Mouse (Mus musculus): ENCODE measurements around the gene Megf8.
"Not testable (repeated sequence)": the region's sequence is repeated elsewhere in the genome, so short reads cannot be mapped to it uniquely, and the experiment has no call there.

The Megf8 gene

GRCm38 (mm10) chr7:25296945-25297453, 20.0 kb upstream of the Megf8 start:
- peak; percentile 55 to 60 for DNase-seq (ENCODE audit: low spot score in 2 of 2)

- peak; percentile 81 to 87 for DNase-seq (ENCODE audit: low spot score in 2 of 2)
These were observed 19.3 kb upstream of the Megf8 start, which contains the start of gene Pafah1b3 for GRCm38 (mm10) chr7:25297454-25298325. Gene Pafah1b3 (minus strand): TSS chr7:25297986.

GRCm38 (mm10) chr7:25301063-25301462, 15.9 kb upstream of the Megf8 start, which contains the start of gene Prr19:
Gene Prr19 (plus strand): TSS chr7:25301411.
- no peak for DNase-seq (ENCODE audit: low spot score in 2 of 2)

GRCm38 (mm10) chr7:25303003-25303684, 13.8 kb upstream of the Megf8 start:
- DNase-seq (ENCODE audit: low spot score in 2 of 2), result no peak

GRCm38 (mm10) chr7:25303685-25304006, 13.3 kb upstream of the Megf8 start:
- DNase-seq (ENCODE audit: low spot score in 2 of 2), result no peak

- DNase-seq (ENCODE audit: low spot score in 2 of 2), result no peak
These were observed 11.5 kb upstream of the Megf8 start for GRCm38 (mm10) chr7:25305481-25305880.

GRCm38 (mm10) chr7:25305956-25306613, 10.9 kb upstream of the Megf8 start, which contains the start of gene Tmem145:
Gene Tmem145 (plus strand): TSS chr7:25306106.
- peak in 1 of 2 experiments; percentile 41 for DNase-seq (ENCODE audit: low spot score in 2 of 2)

GRCm38 (mm10) chr7:25306614-25306996, 10.4 kb upstream of the Megf8 start:
- no peak for DNase-seq (ENCODE audit: low spot score in 2 of 2)

GRCm38 (mm10) chr7:25308702-25309318, 8.2 kb upstream of the Megf8 start:
- no peak for DNase-seq (ENCODE audit: low spot score in 2 of 2)

- no peak for DNase-seq (ENCODE audit: low spot score in 2 of 2)
These were observed 7.5 kb upstream of the Megf8 start for GRCm38 (mm10) chr7:25309425-25309824.

- DNase-seq (ENCODE audit: low spot score in 2 of 2), result no peak
These were observed 5.8 kb upstream of the Megf8 start for GRCm38 (mm10) chr7:25311193-25311592.

- DNase-seq (ENCODE audit: low spot score in 2 of 2), result no peak
These were observed 3.6 kb upstream of the Megf8 start for GRCm38 (mm10) chr7:25313325-25313724.

- DNase-seq (ENCODE audit: low spot score in 2 of 2), result no peak
These were observed 2.2 kb upstream of the Megf8 start for GRCm38 (mm10) chr7:25314606-25315305.

- DNase-seq (ENCODE audit: low spot score in 2 of 2), result no peak
These were observed 1.5 kb upstream of the Megf8 start for GRCm38 (mm10) chr7:25315306-25316041.

GRCm38 (mm10) chr7:25317446-25317999, 559 bp downstream of the Megf8 start:
- no peak for DNase-seq (ENCODE audit: low spot score in 2 of 2)

GRCm38 (mm10) chr7:25322058-25322484, 5.1 kb downstream of the Megf8 start:
- no peak for DNase-seq (ENCODE audit: low spot score in 2 of 2)

- DNase-seq (ENCODE audit: low spot score in 2 of 2), result no peak
These were observed 6.3 kb downstream of the Megf8 start for GRCm38 (mm10) chr7:25323219-25323618.

GRCm38 (mm10) chr7:25325431-25325830, 8.5 kb downstream of the Megf8 start:
- not testable (repeated sequence) for DNase-seq (ENCODE audit: low spot score in 2 of 2)

GRCm38 (mm10) chr7:25326233-25326632, 9.3 kb downstream of the Megf8 start:
- DNase-seq (ENCODE audit: low spot score in 2 of 2), result no peak

Data from thymus, postnatal 10 days (tissue).